Mouse (Mus musculus) urinary bladder, postnatal 14 days (tissue): ENCODE data around the gene Smarcd1.

ENCODE experiments used
- DNase-seq: peaks from one replicate; pipeline ENCODE4 v3.0.0; 2021; ENCODE audit warnings: low spot score

The Smarcd1 gene

GRCm38 (mm10) chr15:99701999-99702900, at the start of gene Smarcd1:
TSS of gene Smarcd1 (plus strand) at chr15:99702129.
- DNase-seq = peak; percentile 94

GRCm38 (mm10) chr15:99653291-99653690, 48.6 kb upstream of the Smarcd1 start:
- DNase-seq = no peak

GRCm38 (mm10) chr15:99653876-99654275, 48.1 kb upstream of the Smarcd1 start:
- no peak for DNase-seq

GRCm38 (mm10) chr15:99655956-99656355, 46.0 kb upstream of the Smarcd1 start:
- no peak for DNase-seq

GRCm38 (mm10) chr15:99658437-99658836, 43.5 kb upstream of the Smarcd1 start:
- no peak for DNase-seq

- DNase-seq = no peak
Observed at GRCm38 (mm10) chr15:99661121-99661830, 40.7 kb upstream of the Smarcd1 start.

- no peak for DNase-seq
Observed at GRCm38 (mm10) chr15:99662371-99662770, 39.6 kb upstream of the Smarcd1 start.

- DNase-seq = no peak
Observed at GRCm38 (mm10) chr15:99663964-99664599, 37.8 kb upstream of the Smarcd1 start.

GRCm38 (mm10) chr15:99664600-99665451, 37.1 kb upstream of the Smarcd1 start:
- peak; percentile 59 for DNase-seq

- no peak for DNase-seq
Observed at GRCm38 (mm10) chr15:99667544-99667943, 34.4 kb upstream of the Smarcd1 start.

- DNase-seq = peak; percentile 79
Observed at GRCm38 (mm10) chr15:99668881-99669280, 33.0 kb upstream of the Smarcd1 start.

- no peak for DNase-seq
Observed at GRCm38 (mm10) chr15:99669392-99669791, 32.5 kb upstream of the Smarcd1 start.

GRCm38 (mm10) chr15:99670154-99670821, 31.6 kb upstream of the Smarcd1 start, which contains the start of gene Asic1:
TSS of gene Asic1 (plus strand) at chr15:99670368.
- DNase-seq = peak; percentile 66

- DNase-seq = no peak
Observed at GRCm38 (mm10) chr15:99670964-99671670, 30.8 kb upstream of the Smarcd1 start.

- DNase-seq = no peak
Observed at GRCm38 (mm10) chr15:99671783-99672182, 30.1 kb upstream of the Smarcd1 start.

GRCm38 (mm10) chr15:99674866-99675265, 27.1 kb upstream of the Smarcd1 start:
- no peak for DNase-seq

- DNase-seq = no peak
Observed at GRCm38 (mm10) chr15:99677089-99677488, 24.8 kb upstream of the Smarcd1 start.

- DNase-seq = peak; percentile 45
Observed at GRCm38 (mm10) chr15:99678063-99678800, 23.7 kb upstream of the Smarcd1 start.

- no peak for DNase-seq
Observed at GRCm38 (mm10) chr15:99679008-99679407, 22.9 kb upstream of the Smarcd1 start.

- no peak for DNase-seq
Observed at GRCm38 (mm10) chr15:99682880-99683279, 19.0 kb upstream of the Smarcd1 start.
